Mouse (Mus musculus): Measurements from ENCODE around the gene Cyp2j9.
"Not testable (repeated sequence)": the region's sequence is repeated elsewhere in the genome, so short reads cannot be mapped to it uniquely, and the experiment has no call there.

Gene Cyp2j9

GRCm38 (mm10) chr4:96590911-96591790 lies at the start of gene Cyp2j9:
TSS of gene Cyp2j9 (minus strand) at chr4:96591578.
- peak; percentile 44 for DNase-seq

DNA sequence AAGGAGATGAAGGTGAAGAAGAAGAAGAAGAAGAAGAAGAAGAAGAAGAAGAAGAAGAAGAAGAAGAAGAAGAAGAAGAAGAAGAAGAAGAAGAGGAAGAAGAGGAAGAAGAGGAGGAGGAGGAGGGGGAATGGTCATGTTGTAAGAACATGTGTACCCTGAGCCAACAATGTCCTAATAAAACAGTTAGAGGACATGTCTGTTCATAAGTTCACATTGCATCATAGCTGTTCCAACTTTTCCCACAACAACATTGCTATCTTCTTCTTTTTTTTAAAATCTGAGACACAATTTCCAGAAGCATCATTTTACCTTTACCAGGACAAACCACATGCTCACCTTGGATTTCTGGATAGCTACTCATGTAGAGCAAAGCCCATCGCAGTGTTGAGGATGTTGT lies 44.1 kb upstream of the Cyp2j9 start:
- DNase-seq, result no peak

DNA sequence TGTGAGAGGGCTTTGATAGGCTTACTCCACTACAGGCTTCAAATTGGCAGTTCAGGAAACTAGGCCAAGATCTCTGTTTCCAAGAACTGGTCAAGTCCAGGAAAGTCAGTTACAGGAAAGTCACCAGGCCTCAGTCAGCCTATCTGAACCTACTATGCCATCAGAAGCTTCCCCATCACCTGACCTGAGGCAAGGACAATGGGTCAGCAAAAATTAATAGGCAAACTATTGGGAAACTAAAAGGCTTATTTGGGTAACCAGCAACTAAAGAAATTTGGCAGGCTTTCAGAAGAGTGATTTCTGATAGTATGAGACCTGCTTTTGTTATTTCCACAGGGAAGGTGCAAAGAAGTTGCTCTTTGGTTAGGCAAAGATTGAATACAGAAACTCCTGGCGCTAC lies 31.1 kb upstream of the Cyp2j9 start:
- no peak for DNase-seq

DNA sequence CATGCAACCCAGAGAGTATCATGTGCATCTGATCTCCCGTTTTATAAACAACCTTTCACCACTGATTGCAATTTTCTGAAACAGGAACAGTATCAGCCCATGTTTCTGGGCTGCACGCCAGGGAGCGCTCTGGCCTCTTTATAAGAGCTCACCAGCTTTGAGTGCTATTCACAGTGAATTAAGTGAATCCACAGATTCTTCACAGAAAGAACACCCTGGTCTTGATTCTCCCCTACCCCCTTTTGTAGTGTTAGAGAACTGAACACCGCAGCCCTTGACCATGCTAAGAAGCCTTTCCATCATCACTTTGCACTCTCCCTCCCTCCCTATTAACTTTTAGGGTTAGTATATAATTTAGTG lies 393 bp upstream of the Cyp2j9 start:
- peak; percentile 44 to 58 for DNase-seq

DNA sequence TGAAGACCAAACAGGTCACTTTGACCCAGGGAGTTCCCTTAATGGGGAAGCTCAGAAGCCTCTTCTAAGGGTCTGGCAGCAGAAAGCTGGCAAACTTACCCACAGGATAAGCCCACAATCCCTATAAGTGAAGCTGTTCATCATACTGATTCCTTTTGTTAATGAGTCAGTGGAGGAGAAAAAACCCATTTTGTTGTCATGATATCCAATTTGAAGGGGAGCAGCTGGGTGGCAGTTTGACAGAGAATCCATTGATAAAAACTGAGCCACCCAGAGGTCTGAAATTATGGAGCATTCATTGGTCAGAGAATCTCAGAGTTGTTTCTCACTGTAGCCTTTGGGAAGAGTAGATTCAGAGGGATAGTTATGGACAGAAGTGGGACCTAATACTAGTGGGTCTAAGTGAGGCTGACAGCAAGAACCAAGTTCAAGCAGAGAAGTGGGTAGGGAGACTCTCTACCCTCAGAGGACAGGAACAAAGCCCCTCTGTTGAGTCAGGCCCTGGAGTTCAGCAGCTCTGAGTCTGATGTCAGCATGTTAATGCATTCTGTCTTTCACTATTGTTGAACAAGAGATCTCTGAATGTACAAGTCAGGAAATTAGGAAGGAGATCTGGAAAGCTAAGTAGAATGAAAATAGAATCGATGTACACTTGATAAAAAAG lies 9.8 kb downstream of the Cyp2j9 start:
- no peak for DNase-seq

- DNase-seq, result not testable (repeated sequence)
These were observed 11.0 kb downstream of the Cyp2j9 start for GRCm38 (mm10) chr4:96580351-96580750.

GRCm38 (mm10) chr4:96569442-96569841 lies 21.9 kb downstream of the Cyp2j9 start:
- no peak for DNase-seq

GRCm38 (mm10) chr4:96567988-96568387 lies 23.4 kb downstream of the Cyp2j9 start:
- no peak for DNase-seq

DNA sequence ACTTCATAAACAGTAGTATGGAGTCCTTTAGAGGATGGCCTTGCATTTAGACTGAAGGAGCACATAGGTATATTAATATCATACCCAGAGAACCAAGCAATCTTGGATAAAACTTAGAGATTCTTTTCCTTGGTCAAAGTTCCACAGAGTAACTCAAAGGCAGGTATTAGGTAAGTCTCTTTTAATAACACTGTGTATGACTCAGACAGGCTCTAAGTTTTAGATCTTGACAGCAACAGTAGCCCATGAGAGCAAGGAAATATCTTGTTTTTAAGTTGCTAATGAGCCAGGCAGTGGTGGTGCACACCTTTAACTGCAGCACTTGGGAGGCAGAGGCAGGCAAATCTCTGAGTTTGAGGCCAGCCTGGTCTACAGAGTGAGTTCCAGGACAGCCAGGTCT lies 25.6 kb downstream of the Cyp2j9 start:
- DNase-seq, result no peak

DNA sequence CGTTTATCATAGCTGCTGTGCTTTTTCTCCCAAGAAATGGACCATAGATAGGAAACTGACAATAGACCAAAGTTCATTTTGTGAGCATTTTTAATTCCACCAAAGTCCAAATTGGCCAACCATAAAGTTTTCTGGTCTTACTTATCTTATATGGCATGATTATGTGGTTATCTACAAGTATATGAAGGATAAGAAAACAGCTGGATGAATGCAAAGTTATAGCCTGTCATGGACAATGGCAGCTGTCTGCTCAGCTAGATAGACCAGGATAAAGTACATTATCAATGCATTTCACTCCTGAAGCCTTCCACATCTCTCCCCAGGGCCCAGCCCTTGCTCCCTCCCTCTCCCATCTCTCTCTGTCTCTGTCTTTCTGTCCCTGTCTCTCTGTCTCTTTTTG lies 30.9 kb downstream of the Cyp2j9 start:
- DNase-seq, result no peak

DNA sequence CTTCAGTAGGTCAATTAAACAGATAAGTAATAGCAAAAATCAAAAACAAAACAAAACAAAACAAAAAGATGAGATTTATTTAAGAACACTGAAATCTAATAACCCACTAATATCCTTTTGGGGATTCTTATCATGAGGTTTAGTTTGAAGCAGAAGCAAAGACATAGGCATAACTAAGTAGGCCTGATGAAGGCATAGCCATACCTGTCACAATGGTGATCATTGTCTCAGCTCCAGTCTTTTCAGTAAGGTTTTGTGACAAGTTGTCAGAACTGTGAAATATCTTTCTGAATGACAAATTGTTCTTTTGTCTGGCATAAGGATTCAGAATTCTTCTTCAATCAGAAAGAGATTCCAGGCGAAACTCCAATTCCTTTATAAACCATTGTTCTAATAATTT lies 31.6 kb downstream of the Cyp2j9 start:
- DNase-seq, result no peak

- peak; percentile 11 to 19 for DNase-seq
These were observed 38.1 kb downstream of the Cyp2j9 start, which contains the start of gene Cyp2j6 for GRCm38 (mm10) chr4:96553133-96553819. TSS of gene Cyp2j6 (minus strand) at chr4:96553661.

- DNase-seq, result no peak
These were observed 39.8 kb downstream of the Cyp2j9 start for GRCm38 (mm10) chr4:96551619-96552018.

DNA sequence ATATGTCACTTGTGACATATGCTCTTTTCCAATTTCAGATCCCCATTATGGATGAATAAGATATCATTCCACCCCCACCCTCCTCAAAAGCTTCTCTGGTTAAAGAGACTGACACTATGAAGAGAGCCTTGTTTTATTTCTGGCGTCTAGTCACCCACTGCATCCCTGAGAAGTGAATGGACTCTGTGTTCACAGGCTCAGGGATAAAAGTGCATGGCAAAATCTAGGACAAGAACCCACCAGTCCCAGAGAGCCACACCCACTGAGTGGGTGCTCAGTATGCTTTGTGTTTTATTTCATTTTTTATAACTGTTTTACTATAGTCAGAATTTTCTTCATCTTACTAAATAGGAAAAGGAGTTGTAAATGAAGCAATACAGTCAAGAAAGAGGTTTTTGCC lies 45.4 kb downstream of the Cyp2j9 start:
- DNase-seq, result no peak

DNA sequence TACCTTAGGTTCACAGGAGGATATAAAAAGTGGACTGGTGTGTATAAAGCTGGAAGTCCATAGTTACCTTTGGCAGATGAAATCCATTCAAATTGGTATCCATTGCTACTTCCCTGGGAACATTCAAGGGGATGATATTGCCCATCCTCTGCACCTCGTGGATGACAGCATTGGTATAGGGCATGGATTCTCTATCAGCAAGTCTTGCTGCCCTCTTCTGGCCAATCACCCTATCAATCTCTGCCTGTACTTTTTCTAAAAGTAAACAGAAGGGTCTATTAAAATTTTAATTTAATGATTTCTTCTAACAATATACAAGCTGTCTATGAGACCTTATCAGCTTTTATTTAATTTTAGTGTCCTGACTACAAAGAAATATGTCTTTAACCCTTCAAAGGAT lies 65.6 kb downstream of the Cyp2j9 start:
- DNase-seq, result no peak

DNA sequence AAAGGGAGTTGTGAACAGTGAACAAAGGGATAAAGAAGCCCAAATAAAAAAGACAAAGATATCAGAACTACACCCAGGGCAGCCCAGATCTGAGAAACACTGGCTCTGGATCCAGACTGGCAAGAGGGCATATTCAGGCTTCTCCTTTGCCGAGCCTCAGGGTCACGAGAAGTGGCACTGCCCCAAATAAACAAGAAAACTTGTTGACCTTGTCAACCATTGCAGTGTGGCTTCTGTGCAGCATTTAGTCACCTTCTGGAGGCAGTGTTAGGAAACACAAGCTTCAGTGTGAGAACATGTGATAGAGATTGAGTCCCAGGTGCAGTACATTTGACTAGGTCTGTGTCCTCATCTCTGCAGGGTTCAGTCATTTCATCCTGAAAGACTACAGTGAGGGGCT lies 69.1 kb downstream of the Cyp2j9 start:
- no peak for DNase-seq

Measured in cerebellum, postnatal 36 days (tissue).